Mouse (Mus musculus) heart, adult 10 weeks (tissue): ENCODE results near the gene Bpifa2. TPM values are rescaled to one million over a fixed set of nuclear protein-coding genes. Genes with fewer than 3 reads are reported as not detected.

Experiments
- polyA plus RNA-seq: library from polyadenylated mRNA; stranded (reverse); fragments of 350-450 nt; fragmentation: Illumina TruSeq; extraction: RNeasy Lipid Tissue Mini Kit (QIAGEN cat#74804); gene quantifications from one replicate; pipeline ENCODE4 v1.2.3, GENCODE M21; 2014; ENCODE audit warnings: low read depth, low replicate concordance

The Bpifa2 gene
- not detected for polyA plus RNA-seq

DNA sequence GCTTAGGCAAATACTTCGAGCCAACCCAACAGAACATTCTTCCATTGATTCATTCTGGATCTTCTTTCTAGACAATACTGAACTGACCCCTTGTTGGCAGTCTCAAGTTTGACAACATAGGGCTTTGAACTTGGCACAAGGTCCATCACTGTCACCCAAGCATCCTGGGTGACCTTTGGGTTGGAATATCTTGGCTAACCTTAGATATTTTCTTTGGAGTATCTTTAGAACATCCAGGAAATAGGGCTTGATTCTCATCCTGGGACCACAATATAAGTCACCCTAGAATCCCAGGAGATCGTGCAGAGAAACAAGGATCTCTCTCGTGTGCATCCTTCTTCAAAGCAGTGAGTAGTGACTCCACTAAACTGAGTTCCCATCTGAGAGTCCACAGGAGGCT is at the start of gene Bpifa2:
Gene Bpifa2 (plus strand): TSS at position 301 of the 400 bp plus-strand sequence.

DNA sequence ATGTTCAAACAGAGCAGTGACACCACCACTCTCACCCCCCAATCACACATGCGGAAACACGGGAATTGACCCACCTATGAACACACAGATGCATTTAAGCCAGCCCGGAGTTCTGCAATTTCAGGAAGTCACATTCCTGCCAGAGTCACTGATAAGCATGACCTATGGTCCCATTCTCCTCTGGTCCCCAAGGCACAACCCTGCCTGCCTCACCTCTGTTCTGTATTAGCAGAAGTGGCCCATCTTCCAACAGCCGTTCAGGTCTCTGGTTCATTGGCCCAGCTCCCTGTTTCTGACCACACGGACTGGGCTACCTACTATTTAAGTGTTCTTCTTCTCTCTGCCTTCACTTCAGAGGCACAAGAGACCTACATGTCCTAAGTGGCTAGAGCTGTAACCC is 33.5 kb upstream of the Bpifa2 start, which contains the start of gene Bpifa6:
Gene Bpifa6 (plus strand): TSS at position 364 of the 400 bp plus-strand sequence.

Other genes with a start within 250 kb of the Bpifa2 start
- not detected for gene Efcab8, start 228.3 kb upstream of the Bpifa2 start, polyA plus RNA-seq
- gene Sun5, start 137.2 kb upstream of the Bpifa2 start, polyA plus RNA-seq: not detected
- gene Bpifb2, start 133.2 kb upstream of the Bpifa2 start, polyA plus RNA-seq: not detected
- gene Bpifb6, start 107.9 kb upstream of the Bpifa2 start, polyA plus RNA-seq: not detected
- not detected for gene Bpifb3, start 90.0 kb upstream of the Bpifa2 start, polyA plus RNA-seq
- not detected for gene Bpifb4, start 70.1 kb upstream of the Bpifa2 start, polyA plus RNA-seq
- not detected for gene Bpifa6, start 33.3 kb upstream of the Bpifa2 start, polyA plus RNA-seq
- gene Bpifa3, start 122.1 kb downstream of the Bpifa2 start, polyA plus RNA-seq: not detected
- not detected for gene Bpifa1, start 134.6 kb downstream of the Bpifa2 start, polyA plus RNA-seq
- gene Bpifa5, start 154.3 kb downstream of the Bpifa2 start, polyA plus RNA-seq: not detected
- not detected for gene Bpifb1, start 182.6 kb downstream of the Bpifa2 start, polyA plus RNA-seq
- not detected for gene Bpifb5, start 215.5 kb downstream of the Bpifa2 start, polyA plus RNA-seq
- not detected for gene Bpifb9a, start 249.6 kb downstream of the Bpifa2 start, polyA plus RNA-seq